Mouse (Mus musculus) thymus, adult 18-20 months (tissue): ENCODE data around the gene She.
"Not testable (repeated sequence)": the region's sequence is repeated elsewhere in the genome, so short reads cannot be mapped to it uniquely, and the experiment has no call there.

Source experiments
- DNase-seq, 2 experiments: peaks; one replicate each; pipeline ENCODE4 v3.0.0; 2022; ENCODE audit warnings: mixed read lengths in 2 of 2

The She gene

DNA sequence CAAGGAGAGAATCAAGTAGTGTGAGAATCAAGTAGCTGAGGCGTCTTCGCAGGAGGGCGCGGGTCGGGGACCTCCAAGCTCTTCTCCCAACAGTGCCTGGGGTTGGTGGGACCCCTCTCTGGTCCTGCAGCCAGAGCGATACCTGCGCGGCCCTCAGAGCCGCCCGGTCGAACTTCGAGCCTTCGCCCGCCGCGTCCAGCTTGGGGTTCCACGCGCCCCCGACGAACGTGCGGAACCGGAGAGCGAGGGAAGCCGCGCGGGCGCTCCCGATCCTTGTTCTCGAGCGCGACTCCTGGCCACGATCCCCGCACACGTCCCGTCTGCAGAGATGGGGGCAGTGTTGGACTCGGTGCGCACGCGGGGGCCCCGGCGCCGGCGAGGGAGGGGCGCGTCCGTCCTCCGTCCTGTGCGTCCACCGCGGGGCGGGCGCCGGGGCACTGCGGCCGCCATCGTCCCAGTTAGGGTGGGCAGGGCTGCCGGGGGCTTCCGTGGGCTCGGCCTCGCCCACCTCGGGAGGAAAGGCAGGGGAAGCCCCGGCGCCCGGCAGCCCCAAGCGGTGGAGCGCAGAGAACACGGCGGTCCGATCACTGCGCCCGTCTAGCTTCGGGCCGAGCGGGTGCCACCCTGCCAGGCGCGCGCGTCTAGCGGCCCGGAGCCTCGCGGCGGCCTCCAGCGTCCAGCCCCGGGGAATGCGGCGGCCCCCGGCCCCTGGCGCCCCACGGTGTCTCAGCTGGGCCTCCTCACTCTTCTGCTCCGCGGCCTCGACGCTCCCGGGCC is at the start of gene She:
Gene She, plus strand, starts transcription at position 556 of the 777 bp plus-strand sequence.
- no peak for DNase-seq

DNA sequence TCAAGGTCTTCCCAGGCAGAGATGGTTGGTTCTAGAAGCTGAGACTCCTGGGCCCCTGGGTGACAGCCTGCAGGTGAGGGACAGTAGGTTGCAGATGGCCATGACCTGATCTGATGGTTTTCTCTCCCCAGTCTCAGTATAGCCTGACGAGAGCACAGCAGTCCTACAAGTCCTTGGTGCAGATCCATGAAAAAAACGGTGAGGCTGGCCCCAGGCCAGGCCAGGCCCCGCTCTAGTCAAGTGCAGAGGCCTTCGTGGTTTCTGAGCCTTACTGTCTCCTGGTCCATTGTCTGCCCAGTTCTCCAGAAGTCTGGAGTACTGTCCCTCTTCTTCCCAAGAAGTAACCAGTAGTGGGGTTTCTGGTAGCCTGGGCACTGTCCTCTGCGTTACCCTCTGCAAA is 49.5 kb upstream of the She start:
- DNase-seq = no peak

DNA sequence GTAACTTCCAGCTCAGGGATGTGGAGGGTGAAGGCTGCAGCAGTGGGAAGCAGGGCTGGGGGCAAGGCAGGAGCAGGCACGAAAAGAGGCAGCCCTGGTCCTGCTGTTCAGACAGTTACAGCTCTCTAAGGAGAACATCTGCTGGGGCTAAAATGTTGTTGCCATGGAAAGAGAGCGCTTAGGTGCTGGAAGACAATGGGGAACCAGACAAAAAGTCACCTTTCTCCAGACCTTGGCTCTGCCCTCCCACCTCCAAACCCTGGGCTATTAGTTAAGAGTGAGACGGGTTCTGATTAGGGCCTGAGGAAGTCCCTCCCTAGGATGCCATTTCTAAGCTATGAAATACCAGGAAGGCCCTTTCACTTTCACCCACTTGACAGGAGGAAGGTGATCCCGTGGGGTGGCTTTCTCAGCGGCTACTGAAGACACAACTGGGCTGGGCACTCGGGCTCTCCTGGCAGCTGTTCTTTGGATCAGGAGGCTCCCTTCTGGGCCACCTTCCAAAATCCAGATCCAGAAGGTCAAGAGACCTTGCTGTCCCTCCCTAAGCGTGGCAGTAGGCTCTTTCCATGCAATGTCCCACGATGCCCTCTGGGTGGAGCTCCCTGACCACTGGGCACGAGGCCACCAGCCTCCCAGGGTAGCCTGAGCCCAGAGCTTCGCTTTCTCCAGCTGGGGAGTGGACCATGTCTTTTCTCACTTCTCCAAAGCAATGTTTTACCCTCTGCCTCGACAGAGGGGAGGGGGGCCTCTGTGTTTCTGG is 46.0 kb upstream of the She start:
- peak in 1 of 2 experiments; percentile 20 for DNase-seq

DNA sequence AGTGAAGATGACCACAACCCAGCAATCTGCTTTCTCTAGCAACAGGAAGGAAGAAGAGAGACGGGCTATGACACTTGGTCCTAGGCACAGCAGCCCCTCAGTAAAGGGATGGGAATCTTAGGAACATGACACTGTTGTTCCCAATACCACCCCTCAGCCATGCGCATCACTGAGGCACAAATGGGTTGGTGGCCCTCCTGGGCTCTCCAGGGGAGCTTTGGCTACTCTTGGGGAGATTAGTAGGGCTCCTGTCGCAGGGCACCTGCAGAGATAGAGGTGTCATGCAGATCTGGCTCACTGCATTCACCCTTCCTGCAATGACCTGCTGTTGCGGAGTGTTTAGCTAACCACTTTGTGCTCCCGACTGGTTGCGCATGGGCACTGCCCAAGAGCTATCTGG is 44.9 kb upstream of the She start:
- no peak for DNase-seq

DNA sequence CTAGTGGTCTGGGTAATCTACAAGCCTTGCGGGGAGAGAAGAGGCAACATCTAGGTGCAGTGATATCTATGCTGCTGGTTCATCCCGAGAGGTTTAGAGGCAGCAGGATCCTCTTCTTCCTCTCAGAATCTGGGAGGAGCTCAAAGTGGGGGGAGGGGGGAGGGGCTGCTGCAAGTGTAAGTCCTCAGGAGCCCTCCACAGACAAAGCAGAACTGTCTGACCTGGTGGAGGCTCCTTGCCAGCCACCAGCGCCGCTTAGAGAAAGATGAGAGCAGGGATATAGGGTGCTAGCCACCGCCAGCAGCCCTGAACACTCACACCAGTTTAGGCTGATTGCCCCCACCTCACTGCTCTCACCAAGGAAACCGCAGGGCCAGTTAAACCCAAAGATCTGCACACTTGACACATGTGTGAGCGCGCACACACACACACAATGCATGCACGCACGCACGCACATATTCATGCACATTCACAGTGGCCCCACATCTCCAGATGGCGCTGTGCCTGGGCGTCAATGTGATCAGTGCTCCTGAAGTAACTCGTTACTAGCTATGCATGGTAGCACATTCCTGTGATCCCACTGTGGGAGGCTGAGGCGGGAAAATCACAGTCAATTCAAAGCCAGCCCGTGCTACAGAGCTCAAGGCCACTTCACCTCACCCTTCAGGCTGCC is 42.4 kb upstream of the She start:
- no peak for DNase-seq

DNA sequence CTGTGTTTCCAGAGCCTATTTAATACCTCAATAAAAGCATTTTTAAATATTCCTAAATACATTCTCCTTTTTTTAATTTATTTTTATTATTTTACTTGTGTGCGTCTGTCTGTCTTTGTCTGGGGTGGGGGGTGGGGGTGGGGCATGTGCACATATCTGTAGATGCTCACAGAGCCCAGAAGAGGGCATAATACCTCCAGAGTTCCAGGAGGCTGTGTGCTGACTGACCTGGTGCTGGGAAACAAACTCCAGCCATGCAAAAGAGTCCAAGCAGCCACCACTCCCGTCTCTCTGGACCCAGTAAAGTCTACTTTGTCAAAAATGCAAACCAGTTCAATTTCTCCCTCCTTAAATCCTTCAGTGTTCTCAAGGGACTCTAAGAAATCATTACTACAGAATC is 36.6 kb upstream of the She start:
- DNase-seq = no peak

DNA sequence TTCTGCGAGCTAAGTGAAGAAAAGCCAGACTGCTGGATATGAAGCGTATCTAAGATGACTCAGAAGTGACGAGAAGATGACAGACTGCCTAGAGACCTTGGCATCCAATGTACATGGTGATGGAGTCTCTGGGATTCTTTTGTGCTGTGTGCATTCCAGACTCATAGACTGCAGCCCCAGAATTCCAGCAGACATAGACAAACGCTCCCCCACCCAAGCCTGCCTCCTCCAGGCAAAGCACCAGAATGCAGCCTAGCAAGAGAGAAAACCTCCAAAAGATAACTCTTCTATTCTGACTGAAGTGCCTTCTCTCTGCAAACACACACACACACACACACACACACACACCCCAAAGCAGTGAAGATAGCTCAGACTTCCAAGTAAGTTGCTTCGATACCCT is 35.4 kb upstream of the She start:
- no peak for DNase-seq

DNA sequence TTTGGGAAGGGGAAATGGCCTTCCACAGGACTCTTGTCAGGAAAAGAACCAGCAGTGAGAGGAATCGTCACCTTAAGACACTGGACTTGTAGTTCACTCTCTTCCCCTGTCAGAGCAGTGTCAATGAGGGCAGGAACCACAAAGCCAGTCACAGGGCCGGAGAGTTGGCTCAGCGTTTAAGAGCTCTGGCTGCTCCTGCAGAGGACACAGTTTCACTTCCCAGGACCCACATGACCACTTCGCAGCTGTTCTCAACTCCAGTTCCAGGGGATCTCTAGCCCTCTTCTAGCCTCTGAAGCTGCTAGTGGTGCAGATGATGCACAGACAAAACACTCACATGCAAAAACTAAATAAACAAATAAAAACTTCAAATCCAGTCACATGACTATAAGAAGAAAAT is 34.8 kb upstream of the She start:
- DNase-seq = no peak

DNA sequence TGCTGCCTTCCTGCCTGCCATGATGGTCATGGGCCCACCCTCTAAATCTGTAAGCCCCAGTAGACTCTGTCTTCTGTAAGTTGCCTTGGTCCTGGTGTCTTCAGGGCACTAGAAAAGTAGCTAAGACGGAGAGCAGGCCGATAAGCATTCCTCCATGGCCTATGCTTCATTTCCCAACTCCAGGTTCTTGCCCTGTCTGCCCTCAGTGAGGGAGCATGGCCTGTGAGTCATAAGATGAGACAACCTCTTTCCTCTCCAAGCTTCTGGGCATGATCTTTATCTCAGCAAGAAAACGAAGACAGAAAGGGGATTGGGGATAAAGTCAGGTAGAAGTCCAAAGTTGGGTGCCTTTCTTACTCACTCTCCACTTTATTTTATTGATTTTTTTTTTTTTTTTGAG is 32.7 kb upstream of the She start:
- DNase-seq = no peak

DNA sequence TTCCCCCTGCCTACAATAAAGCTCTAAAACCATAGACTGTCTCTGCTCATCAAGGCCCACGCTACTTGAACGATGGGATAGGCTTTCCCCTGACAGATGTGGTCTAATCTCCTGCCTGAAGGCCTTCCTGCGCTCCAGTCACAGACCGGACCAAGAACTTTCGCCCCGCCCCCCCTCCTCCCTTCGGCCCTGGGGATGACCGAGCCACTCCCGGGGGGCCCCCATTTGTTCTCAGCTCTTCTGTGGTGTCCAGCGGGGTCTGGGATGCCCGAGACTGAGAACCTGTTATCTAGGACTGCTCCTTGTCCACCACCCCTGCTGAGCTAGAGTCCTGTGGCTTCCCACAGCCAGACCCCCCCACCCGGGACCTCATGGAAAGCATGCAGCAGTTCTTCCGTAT is 31.7 kb upstream of the She start:
- DNase-seq = no peak

DNA sequence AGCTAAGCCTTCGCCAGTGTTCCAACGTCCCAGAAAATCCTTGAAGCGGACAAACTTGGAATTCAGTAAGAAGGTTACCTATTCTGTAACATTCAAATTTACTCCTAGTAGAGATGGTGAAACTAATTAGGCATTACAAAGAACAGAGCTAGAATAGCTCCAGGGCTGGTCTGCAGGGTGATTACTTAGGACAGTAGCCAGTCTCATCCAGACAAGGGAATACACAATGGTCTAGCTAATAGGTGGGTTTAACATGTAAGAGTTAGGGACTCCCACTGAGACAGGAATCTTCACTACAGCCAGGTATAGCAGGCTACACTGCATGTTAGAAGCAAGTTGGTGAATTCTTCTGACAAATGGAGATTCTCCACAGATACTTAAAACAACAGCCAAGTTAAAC is 31.1 kb upstream of the She start:
- DNase-seq = not testable (repeated sequence)

DNA sequence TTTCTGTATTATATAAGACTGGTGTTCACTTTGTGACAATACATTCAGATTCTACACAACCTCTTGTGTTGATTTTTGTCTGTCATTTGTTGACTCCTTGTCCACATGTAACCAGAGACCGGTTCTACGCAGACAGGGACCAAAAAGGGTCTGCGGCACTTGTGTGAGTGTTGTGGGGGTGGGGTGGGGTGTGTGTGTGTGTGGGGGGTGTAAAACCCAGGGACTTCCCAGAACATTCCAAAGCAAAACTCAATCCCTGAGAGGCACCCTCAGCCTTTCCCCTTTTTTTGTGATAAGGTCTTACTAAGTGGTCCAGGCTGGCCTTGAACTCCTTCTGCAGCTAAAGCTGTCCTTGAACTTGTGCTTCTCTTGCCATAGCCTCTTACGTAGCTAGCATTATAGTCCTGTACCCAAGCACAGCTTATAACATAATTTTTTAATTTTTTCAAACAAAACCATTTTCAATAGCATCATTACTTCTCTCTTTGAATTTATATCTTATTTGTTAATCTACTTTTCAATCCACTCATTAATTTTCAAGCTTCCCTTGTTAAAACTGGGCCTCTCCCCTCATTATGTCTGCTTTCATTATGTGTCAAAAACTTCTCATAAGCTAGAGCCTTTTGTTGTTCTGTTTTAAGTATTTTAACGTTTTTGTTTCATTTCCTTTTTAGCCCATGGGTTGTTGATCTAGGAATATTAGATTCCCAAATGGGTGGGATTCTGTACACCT is 30.2 kb upstream of the She start:
- no peak for DNase-seq

DNA sequence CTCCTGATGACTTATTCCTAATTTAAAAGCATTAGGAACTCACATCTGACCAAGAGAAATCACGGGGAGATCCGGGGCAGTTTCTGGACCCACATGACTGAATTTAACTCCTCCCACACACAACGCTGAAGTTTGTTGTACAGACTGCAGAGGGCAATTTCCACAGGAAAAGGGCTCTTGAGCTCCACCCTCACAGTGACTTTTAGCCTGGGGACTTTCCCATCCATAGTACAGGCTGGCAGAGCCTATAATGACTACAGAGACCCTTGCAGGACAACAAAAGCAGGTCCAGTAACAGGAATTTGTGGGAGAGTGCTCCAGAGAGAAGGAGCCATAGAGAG is 29.7 kb upstream of the She start:
- DNase-seq = no peak

DNA sequence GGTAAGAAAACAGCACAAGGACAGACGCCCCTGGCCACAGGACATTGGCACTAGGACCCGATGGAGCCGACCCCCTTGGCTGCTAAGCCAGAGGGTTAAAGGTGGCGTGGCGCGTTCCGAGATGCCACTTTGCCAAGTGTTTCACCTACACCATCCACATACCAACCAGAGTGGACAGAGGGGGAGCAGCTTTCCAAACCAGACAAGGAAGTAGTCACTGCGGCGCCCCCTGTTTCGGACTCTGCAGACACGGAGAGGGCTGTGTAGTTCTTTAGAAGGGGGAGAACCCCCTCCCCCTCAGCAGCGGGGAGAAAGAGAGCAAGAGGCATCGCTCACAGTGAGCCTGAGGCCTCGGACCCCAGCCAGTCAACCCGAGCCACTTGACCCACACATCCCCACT is 28.3 kb upstream of the She start:
- DNase-seq = no peak

DNA sequence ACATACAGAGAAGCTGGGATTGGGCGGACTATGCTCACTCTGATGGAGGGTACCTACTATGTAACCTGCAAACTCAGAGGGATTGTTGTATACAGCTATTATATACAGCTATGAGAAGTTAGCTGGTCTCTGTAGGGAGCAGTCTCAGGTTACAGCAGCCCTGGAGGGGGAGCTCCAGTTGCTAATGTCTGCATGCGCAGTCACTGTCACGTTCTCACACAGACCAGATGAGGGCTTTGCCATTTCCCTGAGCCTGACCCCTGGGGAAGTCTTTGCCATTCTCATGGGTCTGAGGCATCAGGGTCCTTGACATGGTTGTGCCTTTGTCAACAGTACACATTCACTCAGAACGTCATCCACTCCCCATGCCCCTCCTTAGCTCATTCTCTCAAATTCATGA is 26.0 kb upstream of the She start:
- no peak for DNase-seq

DNA sequence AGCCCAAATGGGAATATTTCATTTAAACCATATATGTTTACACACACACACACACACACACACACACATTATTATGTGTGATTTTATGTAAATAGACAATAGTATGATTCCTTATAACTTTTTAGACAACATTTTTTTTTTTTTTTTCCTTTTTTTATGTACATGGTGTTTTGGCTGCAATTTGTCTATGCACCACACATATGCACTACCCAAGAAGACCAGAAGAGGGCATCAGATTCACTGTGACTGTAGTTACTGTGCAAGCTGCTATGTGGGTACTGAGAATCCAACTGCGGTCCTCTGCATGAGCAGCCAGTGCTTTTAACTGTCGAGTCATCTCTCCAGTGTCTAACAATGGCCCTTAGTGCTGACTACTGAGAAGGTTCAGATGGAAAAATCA is 24.4 kb upstream of the She start:
- DNase-seq = no peak

DNA sequence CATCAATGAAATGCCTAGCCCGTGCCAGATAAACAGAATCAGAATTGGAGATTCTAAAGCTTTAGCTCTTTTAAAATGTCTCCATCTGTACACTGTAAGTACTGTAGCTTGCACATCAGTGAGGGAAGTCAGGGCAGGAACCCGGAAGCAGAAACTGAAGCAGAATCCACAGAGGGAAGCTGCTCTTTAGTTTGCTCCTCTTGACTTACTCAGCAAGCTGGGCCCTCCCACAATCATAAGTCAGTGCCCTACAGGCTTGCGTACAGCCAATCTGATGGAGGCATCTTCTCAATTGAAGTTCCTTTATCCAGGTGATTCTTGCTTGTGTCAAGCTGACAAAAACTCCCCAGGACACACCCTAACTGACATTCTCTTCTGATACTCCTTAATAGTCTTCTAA is 24.0 kb upstream of the She start:
- DNase-seq = no peak

DNA sequence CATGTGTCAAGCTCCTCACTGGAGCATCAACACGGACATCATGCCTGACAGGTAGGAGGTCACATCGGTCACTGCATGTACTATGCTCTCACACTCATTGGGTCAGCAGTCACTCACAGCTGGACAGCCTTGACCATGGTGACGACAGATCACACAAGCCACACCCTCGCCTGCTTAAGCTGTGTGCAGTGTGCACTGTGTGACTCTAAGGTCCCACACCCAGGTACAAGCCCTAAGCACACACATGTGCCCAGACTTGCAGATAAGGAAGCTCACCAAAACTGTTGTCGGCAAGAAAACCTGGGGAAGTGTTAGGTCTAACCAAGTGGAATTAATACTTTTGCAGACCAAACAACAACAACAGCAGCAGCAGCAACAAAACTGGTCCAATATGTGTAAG is 23.3 kb upstream of the She start:
- no peak for DNase-seq

DNA sequence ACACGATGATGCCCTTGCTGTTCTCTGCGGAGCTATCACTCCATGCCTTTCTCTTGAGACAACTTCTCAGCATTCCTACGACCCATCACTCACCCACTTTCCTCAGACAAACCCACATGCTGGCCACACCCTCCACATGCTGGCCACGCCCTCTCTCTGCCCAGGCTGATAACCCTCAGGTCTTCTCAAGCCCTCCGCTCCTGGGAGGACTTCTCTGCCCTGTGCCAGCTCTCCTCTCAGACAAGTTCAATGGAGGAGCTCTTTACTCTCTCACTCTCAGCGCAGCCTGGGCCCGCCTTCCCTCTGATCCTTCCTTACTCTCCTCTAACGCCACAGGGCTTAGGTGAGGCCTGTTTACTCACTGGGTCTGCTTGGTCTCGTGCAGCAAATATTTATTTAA is 22.5 kb upstream of the She start:
- no peak for DNase-seq

DNA sequence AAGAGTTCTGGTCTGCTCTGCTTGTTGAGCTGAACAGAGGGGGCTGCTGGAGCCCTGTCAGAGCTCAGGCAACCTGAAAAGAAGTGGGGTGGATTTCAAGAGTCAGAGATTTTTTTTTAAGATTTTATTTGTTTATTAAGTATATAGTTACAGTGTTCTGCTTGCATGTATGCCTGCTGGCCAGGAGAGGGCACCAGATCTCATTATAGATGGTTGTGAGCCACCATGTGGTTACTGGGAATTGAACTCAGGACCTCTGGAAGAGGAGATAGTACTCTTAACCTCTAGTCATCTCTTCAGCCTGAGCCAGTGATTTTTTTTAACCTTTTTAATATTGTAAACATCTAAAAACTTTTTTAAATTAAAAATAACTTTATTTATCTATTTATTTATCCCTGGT is 20.3 kb upstream of the She start:
- no peak for DNase-seq

DNA sequence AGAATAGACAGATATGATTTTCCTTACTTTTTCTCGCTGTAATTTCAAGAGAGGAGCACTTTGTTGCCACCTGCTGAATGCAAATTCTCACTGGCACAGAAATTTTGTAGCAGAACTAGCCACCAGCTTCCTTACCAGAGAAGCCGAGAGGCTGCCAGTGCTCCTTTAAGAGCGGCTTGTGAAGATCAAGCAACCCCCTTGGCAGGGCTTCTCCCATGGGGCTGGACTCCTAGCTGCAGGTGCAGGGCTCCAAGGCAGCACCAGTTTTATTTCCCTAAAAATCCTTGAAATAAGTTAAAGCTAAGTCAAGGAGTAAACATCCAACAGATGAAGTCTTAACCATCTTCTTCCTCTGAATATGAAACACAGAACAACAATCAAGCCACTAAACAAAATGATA is 19.0 kb upstream of the She start:
- DNase-seq = no peak

DNA sequence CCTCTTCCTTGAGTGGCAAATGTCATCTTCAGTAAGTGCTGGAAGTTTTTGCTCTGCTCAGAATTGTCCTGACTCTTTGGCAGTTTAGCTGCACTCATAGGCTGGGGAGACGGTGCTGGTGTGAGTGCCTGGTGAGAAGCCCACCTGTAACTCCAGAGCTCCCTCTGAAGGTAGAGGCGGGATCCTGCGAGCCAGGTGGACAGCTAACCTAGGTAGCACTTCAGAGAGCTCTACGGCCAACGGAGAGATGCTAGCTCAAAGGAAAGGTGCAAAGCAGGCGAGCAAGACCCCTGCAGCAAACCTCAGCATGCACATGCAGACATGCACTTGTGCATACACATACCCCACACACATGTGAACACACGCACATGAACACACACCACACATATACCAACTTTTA is 17.1 kb upstream of the She start:
- DNase-seq = no peak

DNA sequence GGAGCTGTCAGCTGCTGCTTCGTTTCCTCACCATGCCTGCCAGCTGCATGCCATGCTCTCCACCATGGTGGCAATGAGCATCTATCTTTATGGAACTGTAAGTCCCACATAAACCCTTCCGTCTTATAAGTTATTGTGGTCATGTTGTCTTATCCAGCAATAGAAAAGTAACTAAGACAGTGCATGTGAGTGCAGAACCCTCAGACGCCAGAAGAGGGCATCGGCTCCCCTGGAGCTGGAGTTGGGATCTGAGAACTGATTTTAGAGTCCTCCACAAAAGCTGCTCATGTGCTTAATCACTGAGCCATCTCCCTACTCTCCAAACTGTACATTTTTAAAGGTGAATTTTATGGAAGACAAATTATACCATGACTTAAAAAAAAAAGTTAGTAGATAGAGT is 14.1 kb upstream of the She start:
- no peak for DNase-seq

DNA sequence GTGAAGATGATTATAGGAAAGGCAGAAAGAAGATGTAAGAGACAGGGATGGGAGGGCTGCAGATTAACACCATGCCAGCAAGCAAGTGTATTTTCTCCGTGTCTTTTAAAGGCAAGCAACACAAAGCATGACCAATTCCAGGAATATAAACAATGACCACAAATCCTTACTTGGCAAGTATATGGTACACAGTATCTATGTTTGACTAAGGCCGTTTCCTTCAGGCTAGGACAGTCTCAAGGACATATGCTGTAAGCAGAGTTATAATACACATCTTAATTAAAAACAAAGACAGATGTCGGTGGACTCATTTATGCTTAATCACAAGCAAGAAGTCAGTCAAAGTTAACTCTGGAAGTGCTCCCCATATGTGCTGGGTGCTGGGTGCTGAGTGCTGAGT is 12.6 kb upstream of the She start:
- DNase-seq = no peak
